Mouse (Mus musculus) left cerebral cortex, adult 18-20 months (tissue): ENCODE results near the gene Phb2. TPM values are rescaled to one million over a fixed set of nuclear protein-coding genes. Genes with fewer than 3 reads are reported as not detected.

Experiments used
- DNase-seq, 2 experiments: peaks; one replicate each; pipeline ENCODE4 v3.0.0; 2021 to 2022; ENCODE audit warnings: low spot score in 2 of 2, mixed read lengths in 1 of 2
- microRNA-seq, 2 experiments: library from miRNA; unstranded; fragments of <30 nt; microRNA quantifications; one replicate each; pipeline ENCODE4 v1.2.0; 2021
- total RNA-seq, 2 experiments: library from RNA; stranded (reverse); gene quantifications; 2 replicates each; pipeline ENCODE4 v1.2.3; 2021

The Phb2 gene
- total RNA-seq, 2 experiments from 2014 or later, result 115 to 117 TPM

- no peak for DNase-seq
Observed at GRCm38 (mm10) chr6:124744755-124745321, 32.7 kb downstream of the Phb2 start.

GRCm38 (mm10) chr6:124745490-124746295 lies 33.6 kb downstream of the Phb2 start:
- peak; percentile 92 to 95 for DNase-seq

GRCm38 (mm10) chr6:124746296-124746605 lies 34.1 kb downstream of the Phb2 start:
- DNase-seq, result no peak

GRCm38 (mm10) chr6:124746654-124747632 lies 34.8 kb downstream of the Phb2 start:
- DNase-seq, result no peak

GRCm38 (mm10) chr6:124750405-124750804 lies 38.3 kb downstream of the Phb2 start:
- no peak for DNase-seq

GRCm38 (mm10) chr6:124753861-124754260 lies 41.7 kb downstream of the Phb2 start:
- DNase-seq, result no peak

GRCm38 (mm10) chr6:124755306-124755705 lies 43.2 kb downstream of the Phb2 start:
- DNase-seq, result no peak

GRCm38 (mm10) chr6:124755831-124756595 lies 43.9 kb downstream of the Phb2 start, which contains the start of the genes Gm45234 and Atn1:
Gene Gm45234 (minus strand): TSS chr6:124756021.
Gene Atn1 (minus strand): TSS chr6:124756524.
- peak; percentile 49 to 62 for DNase-seq

GRCm38 (mm10) chr6:124756652-124757350 lies 44.7 kb downstream of the Phb2 start:
- peak; percentile 78 to 81 for DNase-seq

- DNase-seq, result no peak
Observed at GRCm38 (mm10) chr6:124757351-124757880, 45.3 kb downstream of the Phb2 start.

GRCm38 (mm10) chr6:124757909-124758848 lies 46.0 kb downstream of the Phb2 start:
- peak; percentile 55 to 70 for DNase-seq

GRCm38 (mm10) chr6:124758849-124759232 lies 46.7 kb downstream of the Phb2 start:
- DNase-seq, result no peak

GRCm38 (mm10) chr6:124759259-124759658 lies 47.1 kb downstream of the Phb2 start:
- peak; percentile 81 to 85 for DNase-seq

- DNase-seq, result no peak
Observed at GRCm38 (mm10) chr6:124765951-124766350, 53.8 kb downstream of the Phb2 start.

Small RNA genes within 50 kb of the gene (microRNA-seq; reads per million reads assigned to microRNA genes)
- gene Mir141 (1.5 to 39.5 reads per million in 2 experiments), gene Mir200c (23.1 to 393 reads per million in 2 experiments)

Other genes starting within 250 kb of the Phb2 start
- 100 to 1,000 TPM; 358 to 362 TPM for gene Clstn3, start 247.5 kb upstream of the Phb2 start, total RNA-seq
- gene C1rl, start 219.2 kb upstream of the Phb2 start, total RNA-seq, result under 1 TPM; 0.19 to 0.42 TPM
- gene C1ra, start 199.9 kb upstream of the Phb2 start, total RNA-seq, result 1 to 10 TPM; 2.2 to 2.9 TPM
- 1 to 10 TPM; 1.5 to 1.8 TPM for gene C1s1, start 170.0 kb upstream of the Phb2 start, total RNA-seq
- gene C1rb, start 142.0 kb upstream of the Phb2 start, total RNA-seq, result under 1 TPM; 0.30 to 0.44 TPM
- under 1 TPM; 0.14 to 0.28 TPM for gene C1s2, start 76.3 kb upstream of the Phb2 start, total RNA-seq
- 10 to 100 TPM; 20.1 to 20.6 TPM for gene Lpcat3, start 49.3 kb upstream of the Phb2 start, total RNA-seq
- 10 to 100 TPM; 45.7 to 49.1 TPM for gene Emg1, start 158 bp upstream of the Phb2 start, total RNA-seq
- 1 to 10 TPM; 2.5 to 5.1 TPM for gene Ptpn6, start 26.4 kb downstream of the Phb2 start, total RNA-seq
- 100 to 1,000 TPM; 321 to 335 TPM for gene Grcc10, start 29.0 kb downstream of the Phb2 start, total RNA-seq
- 1 to 10 TPM in 1 of 2 experiments, not detected in 1; 1.4 TPM for gene Gm45234, start 43.7 kb downstream of the Phb2 start, total RNA-seq
- 100 to 1,000 TPM; 158 to 181 TPM for gene Atn1, start 44.2 kb downstream of the Phb2 start, total RNA-seq
- gene Eno2, start 57.3 kb downstream of the Phb2 start, total RNA-seq, result 1,000 to 10,000 TPM; 1,066 to 1,067 TPM
- 1 to 10 TPM; 1.0 to 1.1 TPM for gene Lrrc23, start 67.4 kb downstream of the Phb2 start, total RNA-seq
- 1 to 10 TPM; 4.6 to 5.7 TPM for gene Spsb2, start 96.3 kb downstream of the Phb2 start, total RNA-seq
- gene Tpi1, start 102.0 kb downstream of the Phb2 start, total RNA-seq, result 100 to 1,000 TPM; 804 to 847 TPM
- gene Usp5, start 117.1 kb downstream of the Phb2 start, total RNA-seq, result 100 to 1,000 TPM; 204 to 208 TPM
- under 1 TPM; 0.23 to 0.42 TPM for gene Cdca3, start 117.2 kb downstream of the Phb2 start, total RNA-seq
- under 1 TPM in 1 of 2 experiments, not detected in 1; 0.21 TPM for gene Gnb3, start 127.9 kb downstream of the Phb2 start, total RNA-seq
- gene P3h3, start 145.4 kb downstream of the Phb2 start, total RNA-seq, result 10 to 100 TPM; 23.5 to 30.9 TPM
- 100 to 1,000 TPM; 212 to 232 TPM for gene Gpr162, start 151.6 kb downstream of the Phb2 start, total RNA-seq
- gene Cd4, start 175.9 kb downstream of the Phb2 start, total RNA-seq, result 1 to 10 TPM; 4.2 to 8.6 TPM
- 1 to 10 TPM; 2.6 to 3.2 TPM for gene Lag3, start 199.4 kb downstream of the Phb2 start, total RNA-seq
- gene Ptms, start 207.8 kb downstream of the Phb2 start, total RNA-seq, result 100 to 1,000 TPM; 895 to 902 TPM
- 100 to 1,000 TPM; 626 to 639 TPM for gene Mlf2, start 219.1 kb downstream of the Phb2 start, total RNA-seq